Mouse (Mus musculus): ENCODE data around the gene Dmkn.
A peak's percentile ranks its signal among the peaks of the same experiment; 100 is the strongest.

Dmkn gene

GRCm38 (mm10) chr7:30761769-30762352 lies 1.7 kb upstream of the Dmkn start:
- DNase-seq (ENCODE audit: low read depth, low spot score) = no peak

GRCm38 (mm10) chr7:30765173-30765572 lies 1.6 kb downstream of the Dmkn start:
- DNase-seq (ENCODE audit: low read depth, low spot score) = no peak

GRCm38 (mm10) chr7:30766408-30766807 lies 2.9 kb downstream of the Dmkn start:
- DNase-seq (ENCODE audit: low read depth, low spot score) = no peak

GRCm38 (mm10) chr7:30769236-30769635 lies 5.7 kb downstream of the Dmkn start:
- DNase-seq (ENCODE audit: low read depth, low spot score) = no peak

GRCm38 (mm10) chr7:30776104-30776503 lies 12.5 kb downstream of the Dmkn start:
- no peak for DNase-seq (ENCODE audit: low read depth, low spot score)

GRCm38 (mm10) chr7:30777081-30777579 lies 13.6 kb downstream of the Dmkn start:
- peak; percentile 69 for DNase-seq (ENCODE audit: low read depth, low spot score)

- no peak for DNase-seq (ENCODE audit: low read depth, low spot score)
Observed at GRCm38 (mm10) chr7:30777911-30778310, 14.4 kb downstream of the Dmkn start.

- no peak for DNase-seq (ENCODE audit: low read depth, low spot score)
Observed at GRCm38 (mm10) chr7:30781792-30782191, 18.2 kb downstream of the Dmkn start.

GRCm38 (mm10) chr7:30782658-30783057 lies 19.1 kb downstream of the Dmkn start:
- DNase-seq (ENCODE audit: low read depth, low spot score) = no peak

- no peak for DNase-seq (ENCODE audit: low read depth, low spot score)
Observed at GRCm38 (mm10) chr7:30785154-30785553, 21.6 kb downstream of the Dmkn start.

- peak; percentile 48 for DNase-seq (ENCODE audit: low read depth, low spot score)
Observed at GRCm38 (mm10) chr7:30785721-30786546, 22.4 kb downstream of the Dmkn start.

GRCm38 (mm10) chr7:30787377-30788022 lies 23.9 kb downstream of the Dmkn start, which contains the start of gene Krtdap:
Gene Krtdap, plus strand, starts transcription at chr7:30787896.
- no peak for DNase-seq (ENCODE audit: low read depth, low spot score)

GRCm38 (mm10) chr7:30790141-30790540 lies 26.6 kb downstream of the Dmkn start:
- DNase-seq (ENCODE audit: low read depth, low spot score) = no peak

GRCm38 (mm10) chr7:30791921-30792320 lies 28.4 kb downstream of the Dmkn start:
- peak; percentile 74 for DNase-seq (ENCODE audit: low read depth, low spot score)

- no peak for DNase-seq (ENCODE audit: low read depth, low spot score)
Observed at GRCm38 (mm10) chr7:30794921-30795320, 31.4 kb downstream of the Dmkn start.

- no peak for DNase-seq (ENCODE audit: low read depth, low spot score)
Observed at GRCm38 (mm10) chr7:30796790-30797189, 33.2 kb downstream of the Dmkn start.

GRCm38 (mm10) chr7:30800653-30801052 lies 37.1 kb downstream of the Dmkn start:
- peak; percentile 38 for DNase-seq (ENCODE audit: low read depth, low spot score)

GRCm38 (mm10) chr7:30803256-30803655 lies 39.7 kb downstream of the Dmkn start:
- peak; percentile 61 for DNase-seq (ENCODE audit: low read depth, low spot score)

GRCm38 (mm10) chr7:30804026-30804715 lies 40.6 kb downstream of the Dmkn start:
- no peak for DNase-seq (ENCODE audit: low read depth, low spot score)

GRCm38 (mm10) chr7:30805924-30806323 lies 42.4 kb downstream of the Dmkn start:
- peak; percentile 77 for DNase-seq (ENCODE audit: low read depth, low spot score)

GRCm38 (mm10) chr7:30810319-30810718 lies 46.8 kb downstream of the Dmkn start:
- DNase-seq (ENCODE audit: low read depth, low spot score) = peak; percentile 92

Data from ES-CJ7 (cell line).